Mouse (Mus musculus): ENCODE data around the gene Rgs19. TPM values are rescaled to one million over a fixed set of nuclear protein-coding genes. Genes with fewer than 3 reads are reported as not detected.

The Rgs19 gene
- polyA plus RNA-seq, 1 experiment from 2014 or later = 73.0 TPM

GRCm38 (mm10) chr2:181653065-181653464 is 40.7 kb downstream of the Rgs19 start:
- H3K4me3 ChIP-seq (replicated peaks; ENCODE audit: low read length) = no peak overlapping the region
- no peak overlapping the region for H3K27ac ChIP-seq
- no peaks in the 10 kb centered on the region for H3K27me3 ChIP-seq (ENCODE audit: control insufficient read depth, insufficient read depth, low read length)
- H3K9ac ChIP-seq = no peak overlapping the region
- DNase-seq (ENCODE audit: low spot score) = no peak
- H3K36me3 ChIP-seq (replicated peaks; ENCODE audit: control insufficient read depth, insufficient read depth) = peaks cover 94% of the 10 kb centered on the region
- H3K4me2 ChIP-seq (replicated peaks) = no peak overlapping the region
- no peak for ATAC-seq (ENCODE audit: low FRiP score)
- no peaks in the 10 kb centered on the region for H3K4me1 ChIP-seq (replicated peaks; ENCODE audit: control insufficient read depth, insufficient read depth, low read length)
- no peaks in the 10 kb centered on the region for H3K9me3 ChIP-seq (ENCODE audit: control insufficient read depth, low read length)

- no peaks in the 10 kb centered on the region for H3K4me1 ChIP-seq (replicated peaks; ENCODE audit: control insufficient read depth, insufficient read depth, low read length)
- no peak for ATAC-seq (ENCODE audit: low FRiP score)
- H3K36me3 ChIP-seq (replicated peaks; ENCODE audit: control insufficient read depth, insufficient read depth) = peaks cover 96% of the 10 kb centered on the region
- 89% methylated on average over 10 of the region's 10 CpGs for WGBS
- H3K4me3 ChIP-seq (replicated peaks; ENCODE audit: low read length) = no peak overlapping the region
- H3K27ac ChIP-seq = no peak overlapping the region
- H3K4me2 ChIP-seq (replicated peaks) = no peak overlapping the region
- H3K9me3 ChIP-seq (ENCODE audit: control insufficient read depth, low read length) = no peaks in the 10 kb centered on the region
- DNase-seq (ENCODE audit: low spot score) = no peak
- H3K9ac ChIP-seq = no peak overlapping the region
- H3K27me3 ChIP-seq (ENCODE audit: control insufficient read depth, insufficient read depth, low read length) = no peaks in the 10 kb centered on the region
Measured at GRCm38 (mm10) chr2:181648926-181649325, 44.9 kb downstream of the Rgs19 start.

GRCm38 (mm10) chr2:181646626-181647472 is 46.9 kb downstream of the Rgs19 start:
- Histone ChIP-seq H3K27ac (no peak overlapping the region), H3K4me2 (replicated peaks) (no peak overlapping the region), H3K4me1 (replicated peaks; ENCODE audit: control insufficient read depth, insufficient read depth, low read length) (no peaks in the 10 kb centered on the region), H3K36me3 (replicated peaks; ENCODE audit: control insufficient read depth, insufficient read depth) (peaks cover 95% of the 10 kb centered on the region), H3K27me3 (ENCODE audit: control insufficient read depth, insufficient read depth, low read length) (no peaks in the 10 kb centered on the region), H3K9me3 (ENCODE audit: control insufficient read depth, low read length) (no peaks in the 10 kb centered on the region), H3K9ac (no peak overlapping the region), H3K4me3 (replicated peaks; ENCODE audit: low read length) (no peak overlapping the region)
- DNase-seq (ENCODE audit: low spot score) (no peak), ATAC-seq (ENCODE audit: low FRiP score) (no peak)
- WGBS = 91% methylated on average over 6 of the region's 6 CpGs

GRCm38 (mm10) chr2:181645666-181646065 is 48.1 kb downstream of the Rgs19 start:
- DNase-seq (ENCODE audit: low spot score) (no peak), ATAC-seq (ENCODE audit: low FRiP score) (no peak)
- Histone ChIP-seq H3K27ac (no peak overlapping the region), H3K36me3 (replicated peaks; ENCODE audit: control insufficient read depth, insufficient read depth) (peaks cover 95% of the 10 kb centered on the region), H3K4me1 (replicated peaks; ENCODE audit: control insufficient read depth, insufficient read depth, low read length) (no peaks in the 10 kb centered on the region), H3K4me3 (replicated peaks; ENCODE audit: low read length) (no peak overlapping the region), H3K27me3 (ENCODE audit: control insufficient read depth, insufficient read depth, low read length) (no peaks in the 10 kb centered on the region), H3K9me3 (ENCODE audit: control insufficient read depth, low read length) (no peaks in the 10 kb centered on the region), H3K9ac (no peak overlapping the region), H3K4me2 (replicated peaks) (no peak overlapping the region)
- 96% methylated on average over 3 of the region's 3 CpGs for WGBS

DNA sequence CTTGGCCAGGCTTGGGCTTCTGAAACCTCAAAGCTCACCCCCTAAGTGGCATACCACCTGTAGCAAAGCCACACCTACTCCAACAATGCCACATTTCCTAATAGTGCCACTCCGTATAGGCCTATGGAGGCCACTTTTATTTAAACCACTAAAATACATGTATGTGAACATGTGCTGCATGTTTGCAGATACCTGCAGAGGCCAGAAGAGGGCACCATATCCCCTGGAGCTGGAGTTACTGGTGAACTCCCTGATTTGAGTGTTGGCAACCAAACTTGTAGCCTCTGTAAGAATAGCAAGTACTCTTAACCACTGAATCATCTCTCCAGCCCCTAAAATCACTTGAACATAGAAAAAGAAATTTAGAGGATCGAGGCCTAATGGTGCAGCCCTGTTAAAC is 49.4 kb downstream of the Rgs19 start:
- DNase-seq (ENCODE audit: low spot score) (peak; percentile 42), ATAC-seq (ENCODE audit: low FRiP score) (no peak)
- H3K4me1 ChIP-seq (replicated peaks; ENCODE audit: control insufficient read depth, insufficient read depth, low read length) = no peaks in the 10 kb centered on the region
- no peaks in the 10 kb centered on the region for H3K27me3 ChIP-seq (ENCODE audit: control insufficient read depth, insufficient read depth, low read length)
- no peaks in the 10 kb centered on the region for H3K9me3 ChIP-seq (ENCODE audit: control insufficient read depth, low read length)
- H3K4me2 ChIP-seq (replicated peaks) = no peak overlapping the region
- H3K27ac ChIP-seq = no peak overlapping the region
- no peak overlapping the region for H3K4me3 ChIP-seq (replicated peaks; ENCODE audit: low read length)
- H3K36me3 ChIP-seq (replicated peaks; ENCODE audit: control insufficient read depth, insufficient read depth) = peaks cover 93% of the 10 kb centered on the region
- 93% methylated on average over 2 of the region's 2 CpGs for WGBS
- no peak overlapping the region for H3K9ac ChIP-seq

Other genes with a start within 250 kb of the Rgs19 start
- gene Zbtb46, start 234.6 kb downstream of the Rgs19 start, polyA plus RNA-seq (2014; fragmentation: Nextera tagmentation; extraction: Ambion mirVana) = 19.2 and 20.2 TPM in 2 replicates
- gene Abhd16b, start 200.8 kb downstream of the Rgs19 start, polyA plus RNA-seq (2014; fragmentation: Nextera tagmentation; extraction: Ambion mirVana) = not detected in 2 replicates
- gene Tpd52l2, start 196.8 kb downstream of the Rgs19 start, polyA plus RNA-seq (2014; fragmentation: Nextera tagmentation; extraction: Ambion mirVana) = 105 and 109 TPM in 2 replicates
- 234 and 264 TPM in 2 replicates for gene Dnajc5, start 173.5 kb downstream of the Rgs19 start, polyA plus RNA-seq (2014; fragmentation: Nextera tagmentation; extraction: Ambion mirVana)
- 57.2 and 60.7 TPM in 2 replicates for gene Uckl1, start 109.1 kb downstream of the Rgs19 start, polyA plus RNA-seq (2014; fragmentation: Nextera tagmentation; extraction: Ambion mirVana)
- gene Prpf6, start 102.1 kb downstream of the Rgs19 start, polyA plus RNA-seq (2014; fragmentation: Nextera tagmentation; extraction: Ambion mirVana) = 53.9 and 58.2 TPM in 2 replicates
- gene Zfp512b, start 101.2 kb downstream of the Rgs19 start, polyA plus RNA-seq (2014; fragmentation: Nextera tagmentation; extraction: Ambion mirVana) = 68.3 and 86.2 TPM in 2 replicates
- 192 and 211 TPM in 2 replicates for gene Samd10, start 94.8 kb downstream of the Rgs19 start, polyA plus RNA-seq (2014; fragmentation: Nextera tagmentation; extraction: Ambion mirVana)
- gene Gm29797, start 36.9 kb downstream of the Rgs19 start, polyA plus RNA-seq (2014; fragmentation: Nextera tagmentation; extraction: Ambion mirVana) = 0.27 TPM in 1 of 2 replicates, not detected in the other
- gene Sox18, start 22.3 kb downstream of the Rgs19 start, polyA plus RNA-seq (2014; fragmentation: Nextera tagmentation; extraction: Ambion mirVana) = 19.3 and 20.9 TPM in 2 replicates
- gene Tcea2, start 13.7 kb downstream of the Rgs19 start, polyA plus RNA-seq (2014; fragmentation: Nextera tagmentation; extraction: Ambion mirVana) = 40.6 and 50.4 TPM in 2 replicates
- not detected in 2 replicates for gene Lkaaear1, start 4.5 kb upstream of the Rgs19 start, polyA plus RNA-seq (2014; fragmentation: Nextera tagmentation; extraction: Ambion mirVana)
- gene Oprl1, start 21.0 kb upstream of the Rgs19 start, polyA plus RNA-seq (2014; fragmentation: Nextera tagmentation; extraction: Ambion mirVana) = 102 and 108 TPM in 2 replicates
- 16.1 and 18.1 TPM in 2 replicates for gene Myt1, start 69.4 kb upstream of the Rgs19 start, polyA plus RNA-seq (2014; fragmentation: Nextera tagmentation; extraction: Ambion mirVana)
- 29.0 and 32.6 TPM in 2 replicates for gene Pcmtd2, start 143.9 kb upstream of the Rgs19 start, polyA plus RNA-seq (2014; fragmentation: Nextera tagmentation; extraction: Ambion mirVana)
- gene Polr3k, start 170.4 kb upstream of the Rgs19 start, polyA plus RNA-seq (2014; fragmentation: Nextera tagmentation; extraction: Ambion mirVana) = 75.7 and 80.9 TPM in 2 replicates